Mouse (Mus musculus): Measurements from ENCODE around the gene Sox15. TPM values are rescaled to one million over a fixed set of nuclear protein-coding genes. Genes with fewer than 3 reads are reported as not detected.

Sox15 gene
- polyA plus RNA-seq, 2 experiments: 1.5 to 3.0 TPM

- H3K4me3 ChIP-seq (replicated peaks; ENCODE audit: low read length): no peak overlapping the region
- no peak overlapping the region for H3K9ac ChIP-seq (ENCODE audit: low read depth, low read length, severe bottlenecking)
- H3K36me3 ChIP-seq (ENCODE audit: control insufficient read depth, insufficient read depth, low read length): no peaks in the 10 kb centered on the region
- ATAC-seq (ENCODE audit: low FRiP score, low read depth): no peak
- 91% methylated on average over 6 of the region's 6 CpGs for WGBS
- no peak for TF ChIP-seq POLR2A (IDR thresholded peaks at IDR 0.05; ENCODE audit: borderline replicate concordance, extremely low read depth, insufficient read depth, insufficient read length)
- H3K4me1 ChIP-seq (ENCODE audit: control insufficient read depth, insufficient read depth, low read length): peaks cover 7% of the 10 kb centered on the region
- no peaks in the 10 kb centered on the region for H3K9me3 ChIP-seq (ENCODE audit: control insufficient read depth, low read length)
- no peak for DNase-seq (ENCODE audit: low spot score)
- no peak overlapping the region for H3K27ac ChIP-seq (replicated peaks; ENCODE audit: low read depth, low read length)
- H3K27me3 ChIP-seq (ENCODE audit: control insufficient read depth, insufficient read depth, low read length): no peaks in the 10 kb centered on the region
- no peak overlapping the region for H3K4me2 ChIP-seq (replicated peaks; ENCODE audit: low read depth, low read length, severe bottlenecking)
Observed at GRCm38 (mm10) chr11:69692863-69693262, 37.7 kb downstream of the Sox15 start.

DNA sequence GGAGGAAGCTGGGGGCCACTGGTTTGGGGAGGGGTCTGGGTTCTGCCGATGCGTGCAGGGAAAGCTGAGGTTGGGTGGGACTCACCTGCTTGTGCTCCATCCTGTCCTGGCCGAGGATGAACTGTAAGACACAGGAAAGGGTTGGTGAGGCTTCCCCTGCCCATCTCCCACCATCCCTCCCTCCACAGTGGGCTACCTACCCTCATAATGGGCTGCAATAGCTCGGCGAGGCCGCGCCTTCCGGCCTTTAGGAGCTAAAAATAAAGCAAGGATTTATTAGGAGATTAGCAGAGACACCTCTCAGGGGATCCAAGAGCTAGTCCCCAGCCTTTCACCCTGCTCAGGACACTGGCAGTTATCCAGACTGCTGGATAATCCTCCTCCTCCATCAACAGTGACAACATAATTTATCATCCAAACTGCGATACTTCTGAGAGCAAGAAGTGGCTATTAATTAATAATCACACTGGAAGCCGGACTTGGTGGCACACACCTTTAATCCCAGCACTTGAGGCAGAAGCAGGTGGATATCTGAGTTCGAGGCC is 38.4 kb downstream of the Sox15 start:
- 0 out of 2 replicates have a peak, but pooled peaks cover 1% of the 10 kb centered on the region for H3K9me3 ChIP-seq (ENCODE audit: control insufficient read depth, low read length)
- no peaks in the 10 kb centered on the region for H3K27me3 ChIP-seq (ENCODE audit: control insufficient read depth, insufficient read depth, low read length)
- H3K4me1 ChIP-seq (ENCODE audit: control insufficient read depth, insufficient read depth, low read length): peaks cover 7% of the 10 kb centered on the region
- ATAC-seq (ENCODE audit: low FRiP score, low read depth) (no peak), DNase-seq (ENCODE audit: low spot score) (no peak)
- 64% methylated on average over 11 of the region's 11 CpGs for WGBS
- no peak overlapping the region for H3K4me2 ChIP-seq (replicated peaks; ENCODE audit: low read depth, low read length, severe bottlenecking)
- TF ChIP-seq POLR2A (IDR thresholded peaks at IDR 0.05; ENCODE audit: borderline replicate concordance, extremely low read depth, insufficient read depth, insufficient read length): no peak
- no peak overlapping the region for H3K9ac ChIP-seq (ENCODE audit: low read depth, low read length, severe bottlenecking)
- H3K4me3 ChIP-seq (replicated peaks; ENCODE audit: low read length): no peak overlapping the region
- H3K27ac ChIP-seq (replicated peaks; ENCODE audit: low read depth, low read length): no peak overlapping the region
- no peaks in the 10 kb centered on the region for H3K36me3 ChIP-seq (ENCODE audit: control insufficient read depth, insufficient read depth, low read length)

DNA sequence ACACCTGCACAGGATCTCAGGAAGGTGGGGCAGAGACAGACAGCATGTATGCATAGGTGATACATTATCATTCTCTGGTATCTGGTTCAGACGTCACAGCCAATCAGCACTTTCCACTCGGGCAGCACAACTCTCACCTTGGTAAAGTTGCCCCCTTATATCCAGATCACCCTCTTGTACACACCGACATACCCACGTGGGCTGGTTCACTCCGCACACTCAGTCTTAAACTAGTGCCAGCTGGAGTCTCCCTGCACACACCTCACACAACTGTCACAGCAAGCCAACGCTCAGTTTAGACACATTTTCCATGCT is 39.9 kb downstream of the Sox15 start:
- Histone ChIP-seq H3K9me3 (ENCODE audit: control insufficient read depth, low read length) (0 out of 2 replicates have a peak, but pooled peaks cover 5% of the 10 kb centered on the region), H3K27me3 (ENCODE audit: control insufficient read depth, insufficient read depth, low read length) (no peaks in the 10 kb centered on the region), H3K4me1 (ENCODE audit: control insufficient read depth, insufficient read depth, low read length) (peaks cover 7% of the 10 kb centered on the region), H3K4me2 (replicated peaks; ENCODE audit: low read depth, low read length, severe bottlenecking) (peak overlapping the region; percentile 91), H3K36me3 (ENCODE audit: control insufficient read depth, insufficient read depth, low read length) (no peaks in the 10 kb centered on the region), H3K4me3 (replicated peaks; ENCODE audit: low read length) (peak overlapping the region; percentile 53), H3K27ac (replicated peaks; ENCODE audit: low read depth, low read length) (no peak overlapping the region), H3K9ac (ENCODE audit: low read depth, low read length, severe bottlenecking) (peak overlapping the region; percentile 83)
- no peak for TF ChIP-seq POLR2A (IDR thresholded peaks at IDR 0.05; ENCODE audit: borderline replicate concordance, extremely low read depth, insufficient read depth, insufficient read length)
- ATAC-seq (ENCODE audit: low FRiP score, low read depth): no peak
- DNase-seq (ENCODE audit: low spot score): no peak
- 13% methylated on average over 6 of the region's 6 CpGs for WGBS

DNA sequence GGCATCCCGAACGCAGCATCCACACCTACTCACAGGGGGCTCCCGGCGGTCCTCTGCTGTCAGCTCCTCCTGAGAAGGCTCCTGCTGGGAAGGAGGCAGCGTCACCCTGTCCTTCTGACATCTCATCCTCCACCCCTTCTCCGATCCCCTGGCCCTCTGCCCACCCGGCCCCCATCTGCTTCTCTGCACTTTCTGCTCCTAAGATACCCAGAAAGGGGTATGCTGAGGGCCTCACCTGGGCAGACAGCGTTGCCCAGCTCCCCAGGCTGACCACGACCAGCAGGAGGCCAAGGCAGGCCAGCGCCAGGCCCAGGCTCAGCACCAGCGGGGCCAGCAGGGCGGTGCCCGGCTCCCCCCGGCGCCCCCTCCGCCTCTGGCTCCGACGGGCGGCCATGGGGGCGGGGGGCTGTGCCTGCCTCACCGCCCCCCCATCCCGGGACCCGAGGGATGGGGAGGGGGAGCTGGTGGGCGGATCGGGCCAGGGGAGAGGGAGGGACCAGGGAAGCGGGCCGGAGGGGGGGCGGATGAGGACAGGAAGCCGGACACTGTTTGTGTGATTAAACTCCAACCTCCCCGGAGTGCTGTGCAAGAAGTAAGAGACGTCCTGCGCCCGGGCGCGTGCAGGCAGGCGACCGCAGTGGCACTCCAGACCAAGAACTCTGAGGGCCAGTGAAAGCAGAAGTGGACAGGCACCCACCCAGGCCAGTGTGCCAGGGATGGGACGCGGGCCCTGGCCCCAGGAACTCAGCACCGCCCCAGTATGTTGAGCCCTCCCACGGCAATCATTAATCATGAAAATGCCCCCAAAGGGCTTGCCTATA is 40.5 kb downstream of the Sox15 start, which contains the start of the genes Tnfsf12 and Tnfsfm13:
Gene Tnfsf12 (minus strand): TSS at position 489 of the 821 bp plus-strand sequence.
Gene Tnfsfm13 (minus strand): TSS at position 738 of the 821 bp plus-strand sequence.
- DNase-seq (ENCODE audit: low spot score) (peak; percentile 60), ATAC-seq (ENCODE audit: low FRiP score, low read depth) (peak; percentile 59; the same call in 1 of the 2 replicates)
- Histone ChIP-seq H3K4me2 (replicated peaks; ENCODE audit: low read depth, low read length, severe bottlenecking) (peak within 1 kb of the TSS; percentile 91), H3K36me3 (ENCODE audit: control insufficient read depth, insufficient read depth, low read length) (no peaks in the 10 kb centered on the region), H3K9ac (ENCODE audit: low read depth, low read length, severe bottlenecking) (peak within 1 kb of the TSS; percentile 83), H3K4me1 (ENCODE audit: control insufficient read depth, insufficient read depth, low read length) (peaks cover 7% of the 10 kb centered on the region), H3K27ac (replicated peaks; ENCODE audit: low read depth, low read length) (peak within 1 kb of the TSS; percentile 75), H3K27me3 (ENCODE audit: control insufficient read depth, insufficient read depth, low read length) (no peaks in the 10 kb centered on the region), H3K9me3 (ENCODE audit: control insufficient read depth, low read length) (0 out of 2 replicates have a peak, but pooled peaks cover 5% of the 10 kb centered on the region), H3K4me3 (replicated peaks; ENCODE audit: low read length) (peak within 1 kb of the TSS; percentile 53)
- under 1% methylated on average over 38 of the region's 41 CpGs for WGBS
- TF ChIP-seq POLR2A (IDR thresholded peaks at IDR 0.05; ENCODE audit: borderline replicate concordance, extremely low read depth, insufficient read depth, insufficient read length): 0 out of 2 replicates have a peak, but pooled peaks have one; percentile 28

DNA sequence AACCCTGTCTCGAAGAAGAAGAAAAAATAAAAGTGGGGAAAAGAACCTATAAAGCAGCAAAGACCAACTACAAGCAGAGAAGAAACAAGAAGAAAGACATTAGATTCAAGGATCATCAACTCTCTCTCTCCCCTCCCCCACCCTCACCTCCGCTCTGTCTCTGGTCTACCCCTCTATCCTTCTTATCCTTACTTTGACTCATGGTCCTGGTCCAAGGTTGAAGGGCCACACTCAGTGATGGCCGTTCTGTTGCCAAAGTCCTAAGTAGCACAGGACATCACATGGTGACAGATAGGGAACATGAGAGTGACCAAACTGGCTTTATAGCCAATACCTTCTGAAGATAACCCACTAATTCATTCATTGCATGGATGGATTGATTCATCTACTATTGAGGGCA is 42.3 kb downstream of the Sox15 start:
- H3K4me2 ChIP-seq (replicated peaks; ENCODE audit: low read depth, low read length, severe bottlenecking): no peak overlapping the region
- H3K27me3 ChIP-seq (ENCODE audit: control insufficient read depth, insufficient read depth, low read length): no peaks in the 10 kb centered on the region
- TF ChIP-seq POLR2A (IDR thresholded peaks at IDR 0.05; ENCODE audit: borderline replicate concordance, extremely low read depth, insufficient read depth, insufficient read length): no peak
- H3K4me1 ChIP-seq (ENCODE audit: control insufficient read depth, insufficient read depth, low read length): peaks cover 7% of the 10 kb centered on the region
- no peak overlapping the region for H3K9ac ChIP-seq (ENCODE audit: low read depth, low read length, severe bottlenecking)
- 0 out of 2 replicates have a peak, but pooled peaks cover 5% of the 10 kb centered on the region for H3K9me3 ChIP-seq (ENCODE audit: control insufficient read depth, low read length)
- no peaks in the 10 kb centered on the region for H3K36me3 ChIP-seq (ENCODE audit: control insufficient read depth, insufficient read depth, low read length)
- ATAC-seq (ENCODE audit: low FRiP score, low read depth) (no peak), DNase-seq (ENCODE audit: low spot score) (no peak)
- 90% methylated on average over 3 of the region's 3 CpGs for WGBS
- no peak overlapping the region for H3K27ac ChIP-seq (replicated peaks; ENCODE audit: low read depth, low read length)
- H3K4me3 ChIP-seq (replicated peaks; ENCODE audit: low read length): no peak overlapping the region
